9 mouse cellular contexts compared by ENCODE assay signal in the genomic region with DNA sequence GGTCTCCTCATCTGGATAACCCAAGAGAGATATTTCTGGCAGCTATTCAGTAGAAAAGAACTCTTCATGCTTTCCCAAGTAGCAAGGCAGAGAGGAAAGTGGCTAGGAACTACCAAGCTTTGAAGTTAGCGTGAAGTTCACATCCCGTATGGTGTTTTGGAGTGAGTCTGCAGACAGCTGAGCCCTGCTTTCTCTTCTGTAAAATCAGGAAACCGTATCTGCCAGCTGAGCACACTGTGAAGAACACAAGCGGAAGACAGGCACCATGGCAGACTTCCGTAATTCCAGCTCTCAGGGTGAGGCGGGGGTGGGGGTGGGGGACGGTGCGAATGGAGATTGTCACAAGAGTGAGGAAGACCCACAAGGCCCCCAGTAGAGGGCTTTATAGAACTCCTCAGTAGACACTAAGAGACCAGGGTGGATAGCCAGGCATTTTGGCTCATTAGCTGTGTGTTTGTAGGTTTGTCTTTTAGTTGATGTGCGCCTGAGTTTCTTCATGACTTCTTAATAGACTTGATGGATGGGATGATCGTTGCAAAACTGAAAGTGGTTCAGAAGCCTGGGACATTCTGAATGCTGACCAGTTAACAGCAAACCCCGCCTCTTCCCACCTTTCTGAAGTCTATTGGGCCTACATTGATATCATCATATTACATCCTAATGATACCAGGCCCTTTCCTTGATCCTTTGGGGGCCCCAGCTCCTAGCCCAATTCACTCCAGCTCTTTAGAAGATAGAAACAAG.
DNase-seq lines count a peak whose midpoint lies in the region; ATAC-seq lines count a peak whose summit lies in the region.
"Had no signal": no experiment of that assay in that cellular context is flagged by ENCODE, and none has a peak within 500 bp of the region (broad histone marks: within the 10 kb centered on the region; RNA-seq: fewer than 3 reads in every experiment).

No protein-coding gene starts in this region.

- no peak overlapping the region for H3K4me3 ChIP-seq in liver, embryonic 15.5 days (replicated peaks)
- H3K4me3 ChIP-seq: forebrain, embryonic 10.5 days had no signal

- H3K27me3 ChIP-seq in liver, embryonic 15.5 days = no peaks in the 10 kb centered on the region

- H3K36me3 ChIP-seq in liver, embryonic 15.5 days (replicated peaks) = no peaks in the 10 kb centered on the region
- H3K36me3 ChIP-seq: forebrain, embryonic 10.5 days had no signal

- no peaks in the 10 kb centered on the region for H3K9me3 ChIP-seq in liver, embryonic 15.5 days (replicated peaks)
- H3K9me3 ChIP-seq: forebrain, embryonic 10.5 days had no signal

- no peak for ATAC-seq in liver, embryonic 15.5 days (ENCODE audit: insufficient read depth)

- no peak overlapping the region for H3K4me2 ChIP-seq in liver, embryonic 15.5 days

- H3K9ac ChIP-seq in liver, embryonic 15.5 days = no peak overlapping the region

- H3K4me1 ChIP-seq in liver, embryonic 15.5 days (replicated peaks) = peaks cover 14% of the 10 kb centered on the region
- H3K4me1 ChIP-seq: forebrain, embryonic 10.5 days had no signal

- peak; percentile 21 for DNase-seq in adrenal gland, postnatal 14 days
- no peak for DNase-seq in adrenal gland, postnatal 10 days
- peak; percentile 74 for DNase-seq in layer of hippocampus, adult 9-11 months
- DNase-seq in layer of hippocampus, postnatal 14 days (ENCODE audit: low spot score in 2 of 2) = no peak
- DNase-seq in brain, adult 2 months (ENCODE audit: low read depth, low spot score) = peak; percentile 75
- DNase-seq in thymus, postnatal 25 days = no peak
- DNase-seq in gastrocnemius, postnatal 10 days = no peak

- WGBS in liver, embryonic 15.5 days (ENCODE audit: insufficient replicate concordance) = 36% methylated on average over 11 of the region's 11 CpGs

- peak overlapping the region; percentile 66 for H3K27ac ChIP-seq in liver, embryonic 15.5 days (replicated peaks)

Comparison
In these comparisons a context has a peak if more than half of its experiments do, and no peak if none do; other contexts are left out.
1. DNase-seq: peak in adrenal gland, postnatal 14 days (single experiment), layer of hippocampus, adult 9-11 months (single experiment) and brain, adult 2 months (single experiment); none in adrenal gland, postnatal 10 days (single experiment), layer of hippocampus, postnatal 14 days (0 of 2), thymus, postnatal 25 days (single experiment) and gastrocnemius, postnatal 10 days (single experiment).